Mouse (Mus musculus) left cerebral cortex, adult 8-10 months (tissue): ENCODE measurements around the gene Ubtd2. TPM values are rescaled to one million over a fixed set of nuclear protein-coding genes. Genes with fewer than 3 reads are reported as not detected.

Experiments used
- DNase-seq, 2 experiments: peaks; one replicate each; pipeline ENCODE4 v3.0.0; 2022; ENCODE audit warnings: low spot score in 2 of 2
- total RNA-seq, 4 experiments: library from RNA; stranded (reverse); gene quantifications; 2 replicates each; pipeline ENCODE4 v1.2.4; 2022

Ubtd2 gene
- total RNA-seq, result 10 to 100 TPM; 34.5 to 39.8 (median 38.7) TPM

DNA sequence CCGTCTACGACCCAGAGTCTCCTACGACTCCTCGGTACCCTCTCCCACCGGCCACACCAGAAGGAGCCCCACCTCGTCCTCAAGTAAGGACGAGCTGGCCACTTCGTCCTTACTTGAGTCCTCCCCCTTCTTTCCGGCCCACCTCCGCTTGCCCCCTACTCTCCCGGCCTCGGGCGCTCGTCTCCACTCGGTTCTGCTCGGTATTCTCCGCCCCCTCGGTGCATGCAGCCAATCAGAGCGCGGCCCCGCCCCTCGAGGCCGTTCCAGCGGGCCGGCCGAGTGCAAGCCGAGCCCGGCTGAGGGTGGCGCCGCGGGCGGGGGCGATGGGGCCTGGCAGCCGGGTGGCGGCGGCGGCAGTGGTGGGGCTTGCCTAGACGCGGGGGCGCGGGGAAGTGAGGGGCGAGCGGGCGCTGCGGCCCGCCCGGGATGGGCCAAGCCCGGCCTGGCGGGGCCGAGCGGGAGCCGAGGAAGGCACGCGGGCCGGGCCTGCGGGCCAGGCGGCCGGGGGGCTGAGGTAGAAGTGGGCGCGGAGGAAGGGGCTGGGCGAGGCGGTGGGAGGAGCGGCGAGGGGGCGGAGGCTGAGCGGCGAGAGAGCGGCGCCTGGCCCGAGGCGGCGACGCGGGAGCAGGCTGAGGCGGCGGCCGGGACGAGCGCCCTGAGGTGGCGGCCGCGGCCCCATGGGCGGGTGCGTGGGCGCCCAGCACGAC is at the start of gene Ubtd2:
Gene Ubtd2 (plus strand): TSS at position 571 of the 707 bp plus-strand sequence.
- DNase-seq, result peak; percentile 93 to 94

DNA sequence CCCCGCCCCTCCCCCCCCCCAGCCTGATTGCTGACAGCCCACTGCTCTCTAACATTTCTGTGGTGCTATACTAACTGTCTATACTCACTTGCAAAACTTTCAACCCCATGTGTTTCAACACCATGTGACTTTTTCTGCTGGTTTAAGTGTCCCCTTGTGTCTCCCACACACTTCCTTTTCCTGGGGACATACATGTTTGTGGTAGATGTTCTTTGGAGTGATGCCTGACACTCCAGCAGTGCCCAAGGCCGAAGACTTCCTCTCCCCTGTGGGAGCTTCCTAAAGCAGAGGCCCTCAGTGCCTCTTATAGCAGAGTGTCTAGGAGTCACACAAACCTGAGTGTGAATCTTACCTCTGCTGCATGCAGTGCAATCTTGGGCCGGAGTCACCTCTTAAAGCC is 47.3 kb upstream of the Ubtd2 start:
- no peak for DNase-seq

DNA sequence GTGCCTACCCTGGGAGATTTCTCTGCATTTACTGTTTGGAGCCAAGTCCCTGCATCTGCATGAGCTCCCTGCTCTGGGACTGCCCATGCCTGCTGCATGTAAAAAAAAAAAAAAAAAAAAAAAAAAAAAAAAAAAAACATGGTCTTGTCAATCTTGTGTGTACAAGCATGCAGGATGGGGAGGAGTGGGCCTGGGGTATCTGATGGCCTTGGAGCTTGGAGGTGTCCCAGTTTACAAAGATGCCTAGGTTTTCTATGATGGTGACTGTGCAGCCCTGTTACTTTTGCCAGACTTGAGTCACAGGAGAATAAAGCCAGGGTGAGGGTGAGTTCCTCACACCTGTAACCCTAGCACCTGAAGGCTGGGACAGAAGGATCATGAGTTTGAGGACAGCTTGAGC is 46.1 kb upstream of the Ubtd2 start:
- DNase-seq, result no peak

DNA sequence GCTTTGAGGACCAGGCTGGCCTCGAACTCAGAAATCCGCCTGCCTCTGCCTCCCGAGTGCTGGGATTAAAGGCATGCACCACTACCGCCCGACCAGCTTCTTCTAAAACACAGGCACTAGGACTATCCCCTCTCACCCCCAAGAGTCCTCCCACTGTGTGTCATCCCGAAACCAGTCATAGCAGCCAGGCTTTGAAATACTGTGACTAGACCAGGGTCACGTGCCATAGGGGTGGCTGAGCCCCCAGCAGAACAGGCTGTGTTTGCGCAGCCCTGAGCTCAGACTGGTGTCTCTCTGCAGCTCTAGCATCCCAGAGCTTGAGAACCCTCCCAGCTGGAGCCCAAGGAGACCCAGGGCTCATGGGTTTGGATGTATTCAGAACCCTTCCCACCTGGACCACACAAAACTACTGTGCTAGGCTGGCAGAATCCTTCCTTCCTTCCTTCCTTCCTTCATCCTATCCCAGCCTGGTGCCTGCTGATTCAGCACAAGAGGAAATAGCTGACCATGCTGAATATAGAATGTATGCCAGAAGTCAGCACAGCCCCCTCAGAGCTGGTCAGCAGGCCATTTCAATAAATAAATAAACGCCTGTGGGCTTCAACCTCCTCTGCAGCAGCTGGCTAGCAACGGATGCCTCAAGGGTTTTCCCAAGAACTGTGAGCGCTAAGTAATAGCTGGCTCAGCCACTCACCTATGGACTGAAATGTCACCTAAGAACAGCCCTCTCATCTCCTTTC is 45.2 kb upstream of the Ubtd2 start:
- no peak for DNase-seq

DNA sequence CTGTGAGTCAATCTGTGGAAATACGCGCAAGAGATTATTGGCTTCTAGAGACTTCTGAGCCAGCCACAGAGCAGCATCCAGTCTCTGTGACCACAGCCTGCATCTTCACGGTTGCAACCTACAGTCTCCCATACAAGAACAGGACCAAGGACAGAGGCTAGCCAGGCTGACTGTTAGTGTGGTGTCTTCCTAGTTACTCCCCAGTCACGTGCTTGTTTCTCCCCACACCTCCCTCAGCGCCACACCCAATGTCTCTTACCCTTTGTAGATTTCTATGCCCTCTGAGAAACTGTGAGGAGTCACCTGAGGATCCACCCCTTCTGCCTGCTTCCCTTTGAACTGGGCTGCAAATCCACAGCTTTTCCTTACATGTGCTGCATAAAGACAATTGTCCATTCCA is 35.2 kb upstream of the Ubtd2 start:
- DNase-seq, result no peak

DNA sequence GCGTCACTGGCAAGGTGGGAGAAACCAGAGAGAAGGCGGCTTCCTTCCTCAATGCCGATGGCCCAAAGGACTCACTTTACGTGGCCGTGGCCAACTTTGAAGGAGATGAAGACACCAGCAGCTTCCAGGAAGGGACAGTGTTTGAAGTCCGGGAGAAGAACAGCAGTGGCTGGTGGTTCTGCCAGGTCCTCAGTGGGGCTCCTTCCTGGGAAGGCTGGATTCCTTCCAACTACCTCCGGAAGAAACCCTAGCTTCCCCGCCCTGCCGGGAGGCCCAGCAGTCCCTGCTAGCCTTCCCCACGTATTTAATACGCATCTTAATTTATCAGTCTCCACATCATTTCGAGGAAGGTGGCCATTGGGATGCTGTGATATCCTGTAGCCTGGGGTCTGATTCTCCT is 31.9 kb upstream of the Ubtd2 start:
- no peak for DNase-seq

DNA sequence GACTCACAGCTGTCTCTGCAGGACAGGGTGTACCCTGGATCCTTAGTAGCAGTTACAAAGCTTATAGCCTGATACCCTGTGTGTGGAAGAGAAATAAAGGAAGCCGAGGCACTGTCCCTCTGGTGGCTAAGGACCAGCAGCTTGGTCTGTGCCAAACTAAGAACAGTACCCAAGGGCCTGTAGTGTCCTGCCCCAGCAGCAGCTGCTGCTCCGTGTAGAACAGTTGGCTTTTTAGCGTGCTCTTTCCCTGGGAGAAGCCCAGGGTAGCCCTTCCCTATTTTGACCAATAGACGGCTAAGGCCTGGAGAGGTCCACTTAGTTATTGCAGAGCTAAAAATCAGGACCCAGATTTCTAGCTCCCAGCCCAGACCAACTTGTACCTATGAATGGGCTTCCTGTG is 30.6 kb upstream of the Ubtd2 start:
- DNase-seq, result no peak

DNA sequence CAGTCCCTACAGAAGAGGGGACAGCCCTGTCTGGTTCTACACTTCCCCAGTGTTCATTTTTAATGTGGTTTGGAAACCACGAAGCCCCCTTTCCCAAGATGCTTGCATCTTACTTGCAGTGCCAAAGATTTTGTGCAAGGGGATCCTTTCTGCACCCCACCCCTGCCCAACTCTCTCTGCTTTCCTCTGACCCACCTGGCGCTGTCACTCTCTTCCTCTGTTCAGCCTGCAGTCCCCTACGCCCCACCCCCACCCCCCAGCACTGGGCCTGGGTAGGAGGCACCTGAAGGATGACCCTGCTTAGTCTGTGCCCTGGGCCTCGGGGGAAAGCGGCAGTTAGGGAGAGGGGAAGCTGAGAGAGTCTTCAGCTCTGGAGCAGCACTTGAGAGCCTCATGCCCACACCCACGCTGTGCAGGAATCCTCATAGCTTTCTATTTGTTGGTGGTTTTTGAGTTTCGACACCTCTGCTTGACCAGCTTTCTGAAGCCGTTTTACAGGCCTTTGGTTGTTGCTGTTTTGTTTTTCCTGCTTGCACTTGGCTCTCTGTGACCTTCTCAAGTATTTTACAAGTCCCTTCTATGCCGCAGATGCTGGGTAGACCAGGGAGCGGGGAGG is 30.0 kb upstream of the Ubtd2 start:
- DNase-seq, result no peak

DNA sequence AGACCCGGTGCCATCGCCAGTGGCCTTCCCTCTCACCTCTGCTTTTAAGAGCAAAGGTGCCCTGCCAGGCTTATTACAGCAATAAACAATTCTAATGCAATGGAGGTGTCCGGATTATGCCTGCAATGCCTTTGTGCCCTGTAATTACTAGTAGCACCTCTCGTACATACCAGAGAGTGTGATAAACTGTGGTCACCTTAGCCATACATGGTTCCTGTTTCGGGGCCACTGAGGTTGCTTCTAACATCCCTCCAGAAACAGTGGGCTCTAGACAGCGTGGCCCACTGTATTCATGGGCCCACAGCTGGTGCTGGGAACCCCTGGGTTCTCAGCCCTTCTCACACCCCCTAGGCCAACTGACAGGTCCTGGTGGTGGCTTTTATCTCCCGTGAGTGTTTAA is 27.6 kb upstream of the Ubtd2 start:
- DNase-seq, result no peak

DNA sequence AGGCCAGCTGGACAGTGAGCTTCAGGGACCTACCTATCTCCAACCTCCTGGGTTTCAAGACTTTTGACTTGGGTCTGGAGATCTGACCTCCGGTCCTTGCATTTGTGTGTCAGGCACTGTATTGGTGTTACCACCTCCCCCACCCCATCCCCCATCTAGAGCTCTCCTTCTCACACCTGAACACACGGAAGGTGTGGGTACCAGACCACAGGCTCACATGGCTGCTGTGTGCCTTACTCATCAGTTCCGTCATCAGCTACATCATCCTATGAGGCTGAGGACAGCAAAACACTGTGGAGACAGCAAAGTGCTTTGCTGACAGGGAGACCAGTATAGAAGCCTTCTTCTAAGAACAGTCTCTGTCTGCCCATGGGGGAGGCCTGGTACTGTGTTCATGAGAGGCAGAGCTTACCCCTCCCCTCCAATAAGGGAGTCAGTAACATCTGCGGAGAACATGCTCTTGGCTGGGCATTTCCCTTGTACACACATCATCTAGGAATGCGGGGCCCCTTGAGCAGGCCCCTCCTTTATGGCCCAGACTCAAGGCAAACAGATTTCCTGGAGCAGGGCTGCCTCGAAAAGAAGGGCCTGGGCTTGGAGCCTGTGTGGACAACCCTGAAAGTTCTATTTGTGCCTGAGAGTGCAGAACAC is 19.6 kb upstream of the Ubtd2 start:
- DNase-seq, result no peak

DNA sequence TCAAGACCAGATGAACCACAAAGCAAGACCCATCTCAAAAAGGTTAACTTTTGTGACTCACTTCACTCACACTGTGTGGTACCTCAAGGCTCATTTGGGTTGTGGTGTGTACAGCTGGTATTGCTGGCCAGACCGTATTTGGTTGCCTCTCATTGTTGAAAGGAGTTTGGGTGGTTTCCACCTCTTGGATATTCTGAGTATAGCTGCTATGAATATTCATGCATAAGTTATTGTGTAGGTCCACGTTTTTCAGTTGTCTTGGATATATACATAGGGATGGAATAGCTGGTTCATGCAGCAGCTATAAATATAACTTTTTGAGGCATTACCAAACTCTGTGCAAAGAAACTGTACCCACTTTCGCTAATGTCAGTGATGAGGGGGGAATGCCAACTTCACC is 12.6 kb upstream of the Ubtd2 start:
- no peak for DNase-seq

DNA sequence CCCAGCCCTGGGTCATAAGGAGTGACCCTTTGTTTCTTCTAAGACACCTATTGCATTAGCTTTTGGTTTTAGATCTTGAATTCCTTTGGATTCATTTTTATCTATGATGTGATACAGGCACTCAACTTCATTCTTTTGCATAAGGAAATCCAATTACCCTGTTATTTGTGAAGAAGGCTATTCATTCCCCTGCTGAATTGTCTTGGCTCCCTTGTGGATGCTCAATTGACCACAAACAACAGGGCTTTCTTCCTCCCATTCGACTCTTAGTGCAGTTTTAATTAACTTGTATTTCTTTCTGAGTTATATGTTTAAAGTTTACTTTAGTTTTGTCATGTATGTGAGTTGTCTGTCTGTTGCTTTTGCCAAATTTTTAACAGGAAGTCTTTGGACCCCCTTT is 10.9 kb upstream of the Ubtd2 start:
- no peak for DNase-seq

DNA sequence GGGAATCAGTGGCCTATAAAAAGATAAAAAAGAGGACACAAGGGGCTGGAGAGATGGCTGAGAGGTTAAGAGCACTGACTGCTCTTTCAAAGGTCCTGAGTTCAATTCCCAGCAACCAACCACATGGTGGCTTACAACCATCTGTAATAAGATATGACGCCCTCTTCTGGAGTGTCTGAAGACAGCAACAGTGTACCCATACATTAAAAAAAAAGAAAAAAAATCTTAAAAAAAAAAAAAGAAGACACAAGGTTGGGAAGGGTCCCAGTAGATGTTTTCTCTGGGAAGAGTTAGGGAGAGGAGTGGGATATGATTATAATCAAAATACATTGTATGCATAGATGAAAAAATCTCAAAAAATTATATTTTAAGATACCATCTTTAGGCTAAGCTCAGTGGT is 10.0 kb upstream of the Ubtd2 start:
- DNase-seq, result no peak

DNA sequence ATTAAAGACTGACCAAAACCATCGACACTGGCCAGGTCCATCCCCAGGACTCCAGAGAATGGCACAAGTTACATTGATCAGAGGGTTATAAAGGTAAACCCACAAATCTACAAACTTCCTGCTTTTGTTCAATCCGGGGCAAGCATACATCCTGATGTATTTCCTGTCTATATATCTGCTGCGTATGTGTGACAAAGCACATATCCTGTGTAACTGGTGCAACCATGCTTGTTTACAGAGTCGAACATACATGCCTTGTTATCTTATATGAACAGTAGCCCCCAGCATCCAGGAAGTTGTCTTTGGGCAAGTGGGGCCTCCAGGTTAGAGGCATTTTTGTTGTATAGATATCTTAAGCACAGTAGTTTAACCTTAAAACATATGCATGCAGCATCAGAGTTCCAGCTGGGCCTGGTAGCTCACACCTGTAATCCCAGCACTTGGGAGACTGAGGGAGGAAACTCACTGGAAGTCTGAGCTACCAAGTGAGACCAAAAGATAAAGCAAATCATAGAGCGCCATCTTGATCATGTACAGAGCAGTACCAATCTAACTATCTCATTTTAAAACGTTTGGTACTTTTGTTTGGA is 9.4 kb upstream of the Ubtd2 start:
- no peak for DNase-seq

DNA sequence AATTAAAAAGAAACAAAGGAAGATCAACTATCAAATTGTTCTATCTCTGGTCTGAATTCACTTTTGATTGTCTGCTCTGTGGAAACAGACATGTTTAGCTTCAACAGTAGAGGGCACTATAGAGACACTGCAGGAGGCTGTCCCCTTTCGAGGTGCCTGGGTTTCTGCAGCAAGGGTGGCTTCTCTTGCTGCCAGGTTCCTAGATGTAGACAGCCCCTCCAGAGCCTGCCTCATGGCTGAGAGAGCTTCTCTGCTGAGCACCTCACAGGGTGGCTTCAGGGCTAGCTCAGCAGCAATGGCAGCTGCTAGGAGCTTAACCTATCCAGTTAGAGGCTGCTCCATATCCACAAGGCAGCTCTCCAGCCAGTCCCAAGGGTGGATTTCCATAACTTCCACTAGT is 5.0 kb upstream of the Ubtd2 start:
- DNase-seq, result no peak

DNA sequence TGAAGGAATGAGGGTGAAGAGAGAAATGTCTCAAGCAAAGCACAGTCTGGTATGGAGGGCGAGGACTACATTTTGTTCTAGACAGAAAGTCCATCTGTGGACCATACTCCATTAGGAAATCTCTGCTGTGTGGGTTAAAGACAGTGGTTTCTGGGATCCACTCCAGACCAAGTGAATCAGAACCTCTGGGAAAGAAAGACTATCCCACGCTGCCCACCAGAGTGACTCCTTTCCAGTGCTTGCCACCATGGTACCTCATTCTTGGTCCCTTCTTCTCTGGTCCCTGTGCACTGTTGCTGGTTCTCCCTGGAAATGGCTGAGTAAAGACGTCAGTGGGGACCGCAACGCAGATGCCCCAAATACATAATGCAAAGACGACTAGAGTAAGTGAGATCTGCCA is 3.9 kb upstream of the Ubtd2 start:
- DNase-seq, result no peak

DNA sequence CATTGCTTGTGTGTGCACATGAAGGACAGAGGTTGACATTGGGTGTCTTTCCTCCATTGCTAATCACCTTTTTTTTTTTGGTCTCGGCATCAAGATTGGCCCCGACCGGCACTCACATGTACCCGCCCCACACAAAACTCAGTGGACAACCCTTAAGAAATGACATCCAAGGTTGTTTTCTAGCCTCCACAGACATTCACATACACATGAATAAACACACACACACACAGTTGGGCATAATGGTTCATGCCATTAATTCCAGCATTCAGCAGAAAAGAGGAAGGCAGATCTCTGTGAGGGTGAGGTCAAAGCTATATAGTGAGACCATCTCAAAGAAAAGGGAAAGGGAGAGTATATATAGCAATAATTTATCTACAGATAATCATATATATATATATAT is 2.4 kb upstream of the Ubtd2 start:
- no peak for DNase-seq

DNA sequence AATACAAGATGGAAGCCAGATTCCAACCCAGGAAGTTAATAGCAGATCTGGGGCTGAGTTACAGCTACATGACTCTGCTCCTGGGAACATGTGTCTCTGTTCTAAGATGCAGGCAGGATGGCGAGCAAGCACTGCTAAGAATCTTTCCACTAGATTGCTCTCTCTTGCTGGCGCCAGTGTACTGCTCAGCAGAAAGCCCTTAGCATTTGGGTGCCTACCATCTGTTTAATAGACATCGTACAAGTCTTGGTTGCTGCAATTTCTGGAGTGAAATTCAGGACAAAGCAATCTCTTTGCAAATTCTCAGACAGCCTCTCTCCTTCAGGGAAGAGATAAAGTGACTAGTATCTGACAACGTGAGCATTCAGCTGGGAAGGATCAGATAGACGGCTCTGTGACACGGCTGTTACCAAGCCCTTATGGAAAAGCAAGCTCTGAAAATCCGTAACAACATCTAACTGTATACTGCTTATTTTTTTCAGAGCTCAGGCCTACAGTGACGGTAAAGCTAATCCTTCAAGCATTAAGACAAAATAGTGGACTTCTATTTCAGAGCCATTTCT is 1.7 kb upstream of the Ubtd2 start:
- DNase-seq, result no peak

DNA sequence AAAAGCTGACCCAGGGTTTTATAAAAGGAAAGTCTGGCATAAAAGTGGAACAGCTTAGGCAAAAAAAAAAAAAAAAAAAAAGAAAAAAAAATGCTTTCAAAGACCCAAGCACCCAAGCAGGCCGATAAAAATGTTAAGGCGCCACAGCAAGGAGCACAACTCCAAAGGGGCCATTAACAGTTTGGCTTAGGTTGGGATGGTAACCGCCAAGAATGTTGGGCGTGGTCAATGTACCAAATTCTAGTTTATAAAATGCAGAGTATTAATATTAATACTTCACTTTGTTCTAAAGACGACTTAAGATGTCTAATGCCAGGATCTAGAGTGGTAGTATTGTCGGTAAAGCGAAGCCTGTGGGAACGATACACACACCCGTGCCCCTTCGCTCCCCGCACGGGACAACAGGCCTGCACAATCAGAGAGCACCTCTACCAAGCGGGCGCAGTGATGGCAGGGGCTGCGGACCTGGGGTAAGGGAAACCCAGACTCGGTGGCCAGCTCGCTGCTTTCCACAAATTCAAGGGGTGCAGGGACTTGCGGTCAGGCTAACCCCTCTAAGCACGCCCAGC is 855 bp upstream of the Ubtd2 start:
- no peak for DNase-seq

DNA sequence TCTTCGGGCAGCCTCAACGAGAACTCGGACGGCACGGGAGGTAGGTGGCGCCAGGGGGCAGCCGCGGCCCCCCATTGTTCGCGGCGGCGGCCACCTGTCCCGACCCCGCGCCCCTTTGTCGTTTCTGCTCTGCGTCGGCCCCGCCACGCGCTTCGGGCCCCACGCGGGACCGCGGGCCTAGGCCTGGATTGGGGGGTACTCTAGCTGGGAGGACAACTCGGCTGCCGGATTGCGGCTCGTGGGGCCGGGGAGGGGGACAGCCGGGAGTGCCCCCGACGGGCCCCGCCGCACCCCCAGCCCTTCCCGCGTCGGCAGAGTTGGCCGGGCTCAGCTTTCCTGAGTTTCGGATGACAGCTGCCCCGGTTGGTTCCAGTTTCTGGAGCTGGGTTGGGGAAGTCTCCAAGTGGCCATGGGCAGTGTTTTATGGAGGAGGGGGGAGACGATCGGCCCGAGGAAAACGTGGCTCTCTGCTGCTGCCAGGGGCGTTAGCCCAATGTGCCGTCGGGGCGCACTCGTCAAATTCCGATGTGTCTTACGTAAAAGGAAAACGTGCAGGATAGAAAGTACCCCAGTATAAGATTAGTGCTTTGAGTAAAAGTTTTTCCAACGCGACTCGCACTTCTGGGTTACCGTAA is 454 bp downstream of the Ubtd2 start:
- no peak for DNase-seq

DNA sequence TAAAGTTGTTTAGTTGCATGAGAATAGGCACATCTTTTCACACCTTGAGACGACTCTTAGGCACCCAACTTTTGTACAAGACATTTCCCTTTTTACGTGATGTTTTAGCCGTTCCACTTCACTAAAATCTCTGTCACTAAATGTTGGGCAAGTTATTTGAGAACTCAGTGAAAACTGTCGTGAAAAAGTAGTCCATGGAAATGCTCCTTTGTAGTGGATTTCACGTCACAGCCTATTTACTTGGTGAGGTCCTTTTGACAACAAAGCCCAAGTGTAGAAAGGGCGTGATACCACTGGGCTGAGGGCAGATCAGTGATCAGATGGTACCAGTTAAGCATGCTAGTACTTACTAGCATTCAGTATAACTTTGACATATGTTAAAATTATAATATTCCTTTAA is 1.2 kb downstream of the Ubtd2 start:
- no peak for DNase-seq
